Mouse (Mus musculus): ENCODE results near the gene Pmel. TPM values are rescaled to one million over a fixed set of nuclear protein-coding genes. Genes with fewer than 3 reads are reported as not detected.

Gene Pmel
- 1 to 10 TPM; 2.0 to 2.6 TPM for total RNA-seq (2021)
- long read RNA-seq, experiment 1, partial matches to known transcripts = 0 of 3 reads
- long read RNA-seq, experiment 1, other reads (novel, unspliced or antisense) = 3 of 3 reads
- long read RNA-seq, experiment 2, partial matches to known transcripts = 1 of 8 reads
- long read RNA-seq, experiment 2, other reads (novel, unspliced or antisense) = 6 of 8 reads

DNA sequence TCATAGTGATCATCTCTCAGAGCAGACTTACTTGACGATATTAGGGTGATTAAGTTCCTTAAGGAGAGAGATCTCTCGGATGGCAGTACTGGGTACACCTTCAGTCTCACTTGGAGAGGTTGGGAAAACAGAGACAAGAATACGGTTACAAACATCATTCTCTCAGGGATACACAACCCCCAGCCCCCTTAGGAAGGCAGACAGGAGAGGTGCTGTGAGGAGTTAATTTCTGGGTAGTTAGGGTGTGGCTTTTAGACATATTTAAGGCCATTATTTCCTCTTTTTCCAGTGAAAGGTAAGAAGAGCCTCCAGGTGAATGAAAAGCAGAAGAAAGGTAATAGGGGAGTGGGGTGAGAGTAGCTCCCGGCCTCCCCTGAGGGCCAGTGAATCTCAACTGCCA, at the start of gene Pmel:
Gene Pmel, plus strand, starts transcription at position 301 of the 400 bp plus-strand sequence.
- no peak for DNase-seq (ENCODE audit: low spot score in 2 of 2)

- DNase-seq (ENCODE audit: low spot score in 2 of 2) = no peak
Observed at GRCm38 (mm10) chr10:128655254-128655653, 48.7 kb upstream of the Pmel start.

DNA sequence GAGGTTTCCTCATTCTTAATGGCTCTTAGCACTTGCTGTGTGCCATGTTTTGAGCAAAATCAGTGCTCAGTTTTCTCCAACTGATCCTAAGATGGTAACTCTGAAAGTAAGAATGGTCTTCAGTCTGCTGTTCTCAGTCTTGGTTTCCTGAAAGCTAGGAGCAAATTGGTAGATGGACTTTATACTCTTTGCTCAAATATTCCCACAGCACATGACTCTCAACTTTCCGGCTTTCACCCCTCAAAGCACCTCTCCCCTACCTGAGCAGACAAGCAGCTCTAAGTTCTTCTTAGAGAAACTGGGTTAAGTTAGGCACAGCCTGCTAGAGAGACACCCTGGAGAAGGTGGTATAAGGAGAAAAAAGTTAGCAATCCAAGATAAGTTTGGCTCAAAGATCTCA, 47.3 kb upstream of the Pmel start:
- DNase-seq (ENCODE audit: low spot score in 2 of 2) = no peak

DNA sequence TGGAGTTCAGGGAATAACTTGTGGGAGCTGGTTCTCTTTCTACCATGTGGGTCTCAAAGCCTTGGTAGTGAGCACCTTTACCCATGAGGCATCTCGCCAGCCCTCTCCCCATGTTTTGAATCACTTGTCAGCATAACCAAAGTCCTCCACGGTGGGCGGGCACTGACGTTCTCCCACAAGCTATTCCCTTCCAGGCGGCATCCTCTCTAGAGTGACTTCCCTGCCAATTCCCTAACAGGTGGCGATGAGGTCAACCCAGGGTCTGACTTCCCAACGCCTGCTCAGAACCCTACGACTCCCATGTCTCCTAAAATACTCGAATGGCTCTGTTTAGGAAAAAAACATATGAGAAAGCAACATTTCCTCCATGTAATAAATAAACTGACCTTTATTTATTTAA, 46.2 kb upstream of the Pmel start:
- no peak for DNase-seq (ENCODE audit: low spot score in 2 of 2)

DNA sequence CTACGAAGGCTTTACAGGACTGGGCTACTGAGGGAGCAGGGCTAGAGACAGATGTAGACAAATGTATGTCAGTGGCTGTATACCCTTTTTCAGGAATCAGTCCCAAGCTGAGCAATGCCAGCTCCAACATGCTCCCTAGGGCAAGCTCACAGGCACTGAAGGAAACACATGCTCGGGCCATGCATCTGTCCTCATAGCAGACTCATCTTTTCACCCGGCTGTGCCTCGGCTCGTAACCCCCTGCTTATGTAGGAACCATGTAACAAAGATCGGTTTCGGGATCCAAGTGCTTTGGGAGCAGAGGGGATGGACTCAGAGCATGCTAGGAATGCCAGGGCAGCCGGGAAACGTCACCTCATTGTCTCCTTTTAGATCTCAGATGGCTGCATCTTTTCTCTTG, 44.5 kb upstream of the Pmel start:
- no peak for DNase-seq (ENCODE audit: low spot score in 2 of 2)

GRCm38 (mm10) chr10:128662465-128662864, 41.5 kb upstream of the Pmel start:
- no peak for DNase-seq (ENCODE audit: low spot score in 2 of 2)

DNA sequence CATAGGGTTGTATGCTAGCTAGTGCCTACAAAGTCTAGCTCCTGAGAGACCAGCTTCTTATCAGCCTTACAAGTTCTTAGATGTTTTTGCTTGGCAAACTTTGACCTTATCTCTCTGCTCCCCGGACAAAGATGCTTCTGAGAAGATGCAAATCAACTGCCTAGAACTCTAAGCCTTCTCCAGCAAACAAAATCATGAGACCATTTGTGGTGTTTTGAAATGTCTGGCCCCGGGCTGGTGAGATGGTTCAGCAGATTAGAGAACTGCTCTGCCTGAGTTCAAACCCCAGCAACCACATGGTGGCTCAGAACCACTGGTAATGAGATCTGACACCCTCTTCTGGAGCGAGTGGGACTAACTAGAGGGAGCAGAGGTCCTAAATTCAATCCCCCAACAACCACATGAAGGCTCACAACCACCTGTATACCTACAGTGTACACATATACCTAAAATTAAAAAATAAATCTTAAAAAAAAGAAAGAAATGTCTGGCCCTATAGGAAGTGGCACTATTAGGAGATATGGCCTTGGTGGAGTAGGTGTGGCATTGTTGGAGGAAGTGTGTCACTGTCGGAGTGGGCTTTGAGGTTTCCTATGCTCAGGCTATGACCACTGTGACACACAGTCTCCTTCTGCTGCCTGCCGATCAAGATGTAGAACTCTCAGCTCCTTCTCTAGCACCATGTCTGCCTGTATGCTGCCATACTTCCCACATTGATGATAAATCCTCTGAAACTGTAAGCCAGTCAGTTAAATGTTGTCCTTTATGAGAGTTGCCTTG, 40.4 kb upstream of the Pmel start:
- no peak for DNase-seq (ENCODE audit: low spot score in 2 of 2)

GRCm38 (mm10) chr10:128664808-128665207, 39.2 kb upstream of the Pmel start:
- DNase-seq (ENCODE audit: low spot score in 2 of 2) = no peak

DNA sequence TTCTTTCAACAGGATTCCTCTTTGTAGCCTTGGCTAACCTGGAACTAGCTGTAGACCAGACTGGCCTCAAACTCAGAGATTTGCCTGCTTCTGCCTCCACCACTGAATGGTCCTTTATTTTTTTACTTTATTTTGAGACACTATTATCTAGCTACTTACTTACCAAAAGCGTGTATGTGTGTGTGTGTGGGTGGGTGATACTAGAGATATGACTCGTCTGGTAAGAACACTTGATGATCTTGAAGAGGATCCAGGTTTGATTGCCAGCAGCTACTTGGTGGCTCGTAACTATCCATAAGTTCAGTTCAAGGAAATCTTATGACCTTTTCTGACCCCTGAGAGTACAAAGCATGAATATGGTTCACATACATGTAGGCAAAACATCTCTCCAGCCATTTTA, 38.7 kb upstream of the Pmel start:
- no peak for DNase-seq (ENCODE audit: low spot score in 2 of 2)

GRCm38 (mm10) chr10:128665806-128666205, 38.2 kb upstream of the Pmel start:
- DNase-seq (ENCODE audit: low spot score in 2 of 2) = no peak

GRCm38 (mm10) chr10:128668790-128669672, 35.0 kb upstream of the Pmel start:
- DNase-seq (ENCODE audit: low spot score in 2 of 2) = peak; percentile 21 to 41

DNA sequence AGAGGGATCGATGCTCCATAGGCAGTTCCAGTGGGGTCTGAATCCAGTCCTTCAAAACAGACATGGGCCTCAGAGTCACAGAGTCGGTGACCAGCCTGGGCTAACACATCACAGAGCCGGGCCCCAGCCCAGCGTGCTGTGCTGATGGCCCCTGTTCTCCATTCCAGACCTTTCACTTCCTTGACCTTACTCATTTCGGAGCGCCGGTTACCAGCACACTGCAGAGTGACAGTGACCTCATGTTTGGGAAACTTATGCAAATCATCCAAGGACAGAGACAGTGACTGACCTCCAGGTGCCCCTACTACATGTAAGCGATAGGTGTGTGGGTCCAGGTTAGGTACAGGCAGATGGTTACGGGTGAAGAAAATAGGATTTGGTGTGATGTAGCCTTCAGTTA, 32.8 kb upstream of the Pmel start:
- no peak for DNase-seq (ENCODE audit: low spot score in 2 of 2)

DNA sequence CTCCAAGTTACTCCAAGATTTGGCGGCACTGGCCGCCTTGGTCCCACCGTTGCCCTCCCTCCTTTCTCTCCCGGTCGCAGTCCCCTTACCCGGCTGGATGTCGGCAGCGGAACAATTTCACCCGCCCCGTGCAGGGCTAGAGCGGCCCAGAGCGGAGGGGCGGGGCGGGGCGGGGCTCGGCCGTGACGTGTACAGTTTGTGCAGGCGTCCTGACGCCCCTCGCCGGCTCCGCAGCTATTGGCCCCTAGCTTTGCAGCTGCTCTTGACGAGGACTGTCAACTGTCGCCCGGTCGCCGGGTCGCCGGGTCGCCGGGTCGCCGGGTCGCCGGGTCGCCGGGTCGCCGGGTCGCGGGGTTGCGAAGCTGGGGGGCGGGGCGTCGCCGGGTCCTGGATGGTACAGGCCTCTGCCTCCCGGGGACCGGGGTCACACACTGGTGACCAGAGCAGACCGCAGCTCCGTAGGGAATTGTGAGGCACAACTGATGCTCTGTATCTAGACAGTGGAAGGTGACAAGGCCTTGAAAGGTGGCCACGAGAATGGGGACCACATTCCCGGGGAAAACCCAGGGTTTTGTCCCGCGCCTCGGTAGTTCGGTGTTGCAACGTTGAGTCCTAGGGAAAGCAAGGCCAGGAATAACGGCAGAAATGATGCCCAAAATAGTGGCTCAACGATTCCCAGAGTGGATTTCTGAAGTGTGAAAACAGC, 30.1 kb upstream of the Pmel start, which contains the start of gene Suox:
Gene Suox, minus strand, starts transcription at position 311 of the 706 bp plus-strand sequence.
- DNase-seq (ENCODE audit: low spot score in 2 of 2) = peak; percentile 67

DNA sequence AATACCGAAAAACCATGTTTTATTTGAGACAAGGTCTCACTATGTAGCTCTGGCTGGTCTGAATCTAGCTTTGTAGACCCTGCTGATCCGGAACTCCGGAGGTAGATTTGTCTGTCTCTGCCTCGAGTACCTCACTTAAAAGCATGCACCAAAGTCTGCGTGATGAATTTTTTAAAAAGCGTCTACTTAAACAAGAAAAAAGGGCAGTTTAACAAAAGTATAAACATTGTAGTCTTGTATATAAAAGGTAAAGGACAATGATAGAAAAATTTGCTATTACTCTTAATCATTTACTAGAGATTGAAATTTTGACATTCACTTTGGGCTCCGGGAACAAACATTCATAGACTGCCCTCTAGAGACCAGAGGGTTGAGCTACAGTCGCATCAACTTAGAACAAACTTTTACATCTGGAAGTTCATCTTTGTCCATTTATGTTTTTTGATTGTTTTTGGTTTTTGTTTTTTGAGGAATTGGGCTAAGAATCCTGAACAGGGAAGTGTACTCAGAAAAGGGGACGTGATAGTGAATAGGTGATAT, 29.5 kb upstream of the Pmel start:
- no peak for DNase-seq (ENCODE audit: low spot score in 2 of 2)

DNA sequence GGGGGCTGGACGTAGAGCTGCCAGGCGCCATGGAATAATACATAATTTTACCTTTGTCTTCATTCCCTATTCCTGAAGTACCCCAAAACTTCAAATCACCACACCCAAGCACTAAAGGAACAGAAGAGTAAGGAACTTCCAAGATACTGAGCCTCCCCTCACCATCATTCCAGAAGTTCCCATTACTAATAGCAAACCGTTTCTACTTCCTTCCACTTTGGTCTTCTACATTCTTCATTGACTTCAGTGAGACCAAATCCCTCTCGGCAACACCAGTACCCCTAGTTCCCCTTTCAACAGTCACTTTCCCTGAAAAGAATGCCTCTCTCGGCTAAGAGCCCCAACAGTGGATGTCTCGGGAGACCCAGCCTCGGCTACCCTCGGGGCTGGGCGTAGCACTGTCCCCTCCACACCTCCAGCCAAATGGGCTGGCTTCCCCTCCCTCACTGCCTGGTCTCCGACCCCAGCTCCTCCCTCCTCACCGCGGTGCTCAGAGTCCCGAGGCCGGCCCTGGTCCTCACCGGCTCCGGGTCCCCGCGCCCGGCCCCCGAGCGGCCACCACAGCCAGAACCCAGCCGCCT, 8.5 kb upstream of the Pmel start:
- DNase-seq (ENCODE audit: low spot score in 2 of 2) = no peak

GRCm38 (mm10) chr10:128695992-128696807, 7.8 kb upstream of the Pmel start, which contains the start of gene Rab5b:
TSS of gene Rab5b (minus strand) at chr10:128696264.
- DNase-seq (ENCODE audit: low spot score in 2 of 2) = peak; percentile 85 to 91

DNA sequence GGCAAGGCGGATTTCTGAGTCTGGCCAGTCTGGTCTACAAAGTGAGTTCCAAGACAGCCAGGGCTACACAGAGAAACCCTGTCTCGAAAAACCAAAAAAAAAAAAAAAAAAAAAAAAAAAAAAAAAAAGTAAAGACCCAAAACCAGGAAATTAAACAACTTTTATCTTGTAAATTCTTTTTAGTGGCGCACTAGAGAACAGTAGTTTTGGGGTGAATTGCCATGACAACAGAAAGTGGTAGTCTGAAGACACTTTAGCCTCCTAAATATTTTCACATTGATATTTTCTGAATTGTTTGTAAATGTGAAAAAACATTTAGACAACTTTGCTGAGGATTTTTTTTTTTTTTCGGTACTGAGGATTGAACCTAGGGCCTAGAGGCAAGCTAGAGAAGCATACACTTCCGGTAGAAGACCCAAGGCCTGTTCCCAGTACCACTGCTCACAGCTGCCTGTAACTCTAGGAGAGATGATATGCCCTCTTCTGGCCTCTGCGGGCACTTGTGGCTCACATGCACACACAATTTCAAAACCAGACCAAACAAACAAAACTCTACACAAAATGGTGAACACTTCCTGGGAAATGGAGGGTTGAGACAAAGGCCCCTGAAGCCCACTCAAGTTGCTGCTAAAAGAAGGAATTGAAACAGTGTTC, 6.8 kb upstream of the Pmel start:
- no peak for DNase-seq (ENCODE audit: low spot score in 2 of 2)

DNA sequence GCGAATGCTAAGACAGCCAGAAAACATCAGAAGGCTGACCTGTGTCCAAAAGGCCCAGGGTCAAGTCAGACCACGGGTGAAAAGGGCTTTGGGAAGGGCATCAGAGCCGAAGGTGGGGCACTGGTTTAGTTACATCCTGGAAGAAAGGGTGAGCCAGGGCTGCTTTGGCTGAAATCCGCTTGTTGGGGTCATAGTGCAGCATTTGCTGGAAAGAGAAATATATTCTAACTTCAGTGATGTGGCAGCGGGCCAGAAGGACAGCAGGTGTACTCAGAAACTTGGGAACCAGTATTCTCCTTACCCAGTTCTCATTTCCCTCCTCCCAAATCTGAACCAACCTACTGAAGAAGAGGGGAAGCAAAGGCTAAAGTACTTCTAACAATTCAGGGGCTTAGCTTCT, 5.0 kb upstream of the Pmel start:
- DNase-seq (ENCODE audit: low spot score in 2 of 2) = no peak

DNA sequence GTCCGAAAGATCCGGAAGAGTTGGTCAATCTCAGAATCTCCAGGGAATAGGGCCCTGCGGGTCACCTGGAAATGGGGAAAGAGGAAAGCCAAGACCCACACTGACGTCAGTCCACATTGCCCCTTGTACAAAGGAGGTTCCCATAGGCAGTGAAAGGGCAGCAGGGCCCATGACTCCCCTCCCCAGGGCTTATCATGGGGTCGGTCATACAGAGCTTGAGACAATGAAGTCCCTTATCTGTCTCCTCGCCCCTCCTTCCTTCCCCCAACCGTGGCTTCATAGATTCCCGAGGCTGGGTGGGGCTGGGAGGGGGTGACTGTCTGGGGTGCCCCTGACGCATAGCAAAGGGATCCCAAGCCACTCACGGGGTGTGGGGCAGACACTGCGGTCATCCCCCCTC, 4.4 kb upstream of the Pmel start:
- DNase-seq (ENCODE audit: low spot score in 2 of 2) = no peak

All from adrenal gland, postnatal 4 days (tissue).